Mouse (Mus musculus): ENCODE results near the gene Hist1h4c.
"Not testable (repeated sequence)": the region's sequence is repeated elsewhere in the genome, so short reads cannot be mapped to it uniquely, and the experiment has no call there.

The Hist1h4c gene

GRCm38 (mm10) chr13:23698300-23698693 lies at the start of gene Hist1h4c:
TSS of gene Hist1h4c (minus strand) at chr13:23698454.
- peak; percentile 100 for DNase-seq (ENCODE audit: low read depth, low spot score)
- no peaks in the 10 kb centered on the region for H3K27me3 ChIP-seq (ENCODE audit: control insufficient read depth, insufficient read depth, low read length, poor library complexity, severe bottlenecking)
- no peaks in the 10 kb centered on the region for H3K36me3 ChIP-seq (ENCODE audit: control insufficient read depth, insufficient read depth, low read length, poor library complexity, severe bottlenecking)

GRCm38 (mm10) chr13:23747892-23748288 lies 49.6 kb upstream of the Hist1h4c start:
- Histone ChIP-seq H3K36me3 (ENCODE audit: control insufficient read depth, insufficient read depth, low read length, poor library complexity, severe bottlenecking) (no peaks in the 10 kb centered on the region), H3K27me3 (ENCODE audit: control insufficient read depth, insufficient read depth, low read length, poor library complexity, severe bottlenecking) (no peaks in the 10 kb centered on the region)
- no peak for DNase-seq (ENCODE audit: low read depth, low spot score)

GRCm38 (mm10) chr13:23747081-23747891 lies 49.0 kb upstream of the Hist1h4c start:
- H3K36me3 ChIP-seq (ENCODE audit: control insufficient read depth, insufficient read depth, low read length, poor library complexity, severe bottlenecking), result 0 out of 2 replicates have a peak, but pooled peaks cover 1% of the 10 kb centered on the region

GRCm38 (mm10) chr13:23746201-23747080 lies 48.2 kb upstream of the Hist1h4c start, which contains the start of gene Hist1h2bb:
TSS of gene Hist1h2bb (plus strand) at chr13:23746734.
- H3K36me3 ChIP-seq (ENCODE audit: control insufficient read depth, insufficient read depth, low read length, poor library complexity, severe bottlenecking); H3K27me3 ChIP-seq (ENCODE audit: control insufficient read depth, insufficient read depth, low read length, poor library complexity, severe bottlenecking): not testable (repeated sequence)
- DNase-seq (ENCODE audit: low read depth, low spot score), result peak; percentile 94

More at GRCm38 (mm10) chr13:23747081-23747891, 49.0 kb upstream of the Hist1h4c start:
- no peaks in the 10 kb centered on the region for H3K27me3 ChIP-seq (ENCODE audit: control insufficient read depth, insufficient read depth, low read length, poor library complexity, severe bottlenecking)
- peak; percentile 37 for DNase-seq (ENCODE audit: low read depth, low spot score)

- Histone ChIP-seq H3K27me3 (ENCODE audit: control insufficient read depth, insufficient read depth, low read length, poor library complexity, severe bottlenecking) (no peaks in the 10 kb centered on the region), H3K36me3 (ENCODE audit: control insufficient read depth, insufficient read depth, low read length, poor library complexity, severe bottlenecking) (0 out of 2 replicates have a peak, but pooled peaks cover 2% of the 10 kb centered on the region)
- peak; percentile 92 for DNase-seq (ENCODE audit: low read depth, low spot score)
Observed at GRCm38 (mm10) chr13:23745381-23746161, 47.3 kb upstream of the Hist1h4c start, which contains the start of gene Hist1h3c. TSS of gene Hist1h3c (minus strand) at chr13:23745602.

- no peak for DNase-seq (ENCODE audit: low read depth, low spot score)
- Histone ChIP-seq H3K36me3 (ENCODE audit: control insufficient read depth, insufficient read depth, low read length, poor library complexity, severe bottlenecking) (0 out of 2 replicates have a peak, but pooled peaks cover 2% of the 10 kb centered on the region), H3K27me3 (ENCODE audit: control insufficient read depth, insufficient read depth, low read length, poor library complexity, severe bottlenecking) (no peaks in the 10 kb centered on the region)
Observed at GRCm38 (mm10) chr13:23744421-23745380, 46.4 kb upstream of the Hist1h4c start.

GRCm38 (mm10) chr13:23743963-23744362 lies 45.7 kb upstream of the Hist1h4c start:
- no peak for DNase-seq (ENCODE audit: low read depth, low spot score)
- Histone ChIP-seq H3K36me3 (ENCODE audit: control insufficient read depth, insufficient read depth, low read length, poor library complexity, severe bottlenecking) (0 out of 2 replicates have a peak, but pooled peaks cover 2% of the 10 kb centered on the region), H3K27me3 (ENCODE audit: control insufficient read depth, insufficient read depth, low read length, poor library complexity, severe bottlenecking) (no peaks in the 10 kb centered on the region)

- H3K27me3 ChIP-seq (ENCODE audit: control insufficient read depth, insufficient read depth, low read length, poor library complexity, severe bottlenecking), result no peaks in the 10 kb centered on the region
- no peak for DNase-seq (ENCODE audit: low read depth, low spot score)
- H3K36me3 ChIP-seq (ENCODE audit: control insufficient read depth, insufficient read depth, low read length, poor library complexity, severe bottlenecking), result 0 out of 2 replicates have a peak, but pooled peaks cover 2% of the 10 kb centered on the region
Observed at GRCm38 (mm10) chr13:23743215-23743614, 45.0 kb upstream of the Hist1h4c start.

GRCm38 (mm10) chr13:23742007-23742406 lies 43.8 kb upstream of the Hist1h4c start:
- no peak for DNase-seq (ENCODE audit: low read depth, low spot score)
- 0 out of 2 replicates have a peak, but pooled peaks cover 2% of the 10 kb centered on the region for H3K36me3 ChIP-seq (ENCODE audit: control insufficient read depth, insufficient read depth, low read length, poor library complexity, severe bottlenecking)
- no peaks in the 10 kb centered on the region for H3K27me3 ChIP-seq (ENCODE audit: control insufficient read depth, insufficient read depth, low read length, poor library complexity, severe bottlenecking)

- Histone ChIP-seq H3K27me3 (ENCODE audit: control insufficient read depth, insufficient read depth, low read length, poor library complexity, severe bottlenecking) (no peaks in the 10 kb centered on the region), H3K36me3 (ENCODE audit: control insufficient read depth, insufficient read depth, low read length, poor library complexity, severe bottlenecking) (0 out of 2 replicates have a peak, but pooled peaks cover 2% of the 10 kb centered on the region)
- no peak for DNase-seq (ENCODE audit: low read depth, low spot score)
Observed at GRCm38 (mm10) chr13:23740910-23741309, 42.7 kb upstream of the Hist1h4c start.

GRCm38 (mm10) chr13:23740256-23740840 lies 42.1 kb upstream of the Hist1h4c start:
- Histone ChIP-seq H3K36me3 (ENCODE audit: control insufficient read depth, insufficient read depth, low read length, poor library complexity, severe bottlenecking) (0 out of 2 replicates have a peak, but pooled peaks cover 2% of the 10 kb centered on the region), H3K27me3 (ENCODE audit: control insufficient read depth, insufficient read depth, low read length, poor library complexity, severe bottlenecking) (no peaks in the 10 kb centered on the region)
- no peak for DNase-seq (ENCODE audit: low read depth, low spot score)

GRCm38 (mm10) chr13:23739922-23740252 lies 41.6 kb upstream of the Hist1h4c start:
- 0 out of 2 replicates have a peak, but pooled peaks cover 2% of the 10 kb centered on the region for H3K36me3 ChIP-seq (ENCODE audit: control insufficient read depth, insufficient read depth, low read length, poor library complexity, severe bottlenecking)
- DNase-seq (ENCODE audit: low read depth, low spot score), result peak; percentile 90
- H3K27me3 ChIP-seq (ENCODE audit: control insufficient read depth, insufficient read depth, low read length, poor library complexity, severe bottlenecking), result no peaks in the 10 kb centered on the region

Data from splenic B cell, adult 2 months (primary cell).